Mouse (Mus musculus) small intestine, adult 2 months (tissue): ENCODE data around the gene Gm10681.
"Not testable (repeated sequence)": the region's sequence is repeated elsewhere in the genome, so short reads cannot be mapped to it uniquely, and the experiment has no call there.

Experiments used
- CTCF ChIP-seq: fragments of 200-500 bp; IDR thresholded peaks from 2 replicates; pipeline ENCODE4 v1.5.1; 2012; ENCODE audit warnings: low read depth, mild to moderate bottlenecking, control low read depth, inconsistent platforms, low read length, moderate library complexity, mixed read lengths; ENCODE audit not compliant: insufficient replicate concordance, insufficient read length; ENCODE audit errors: extremely low read depth
- POLR2A ChIP-seq: fragments of 200-500 bp; IDR thresholded peaks from 2 replicates; pipeline ENCODE4 v1.6.1; 2012; ENCODE audit warnings: low read depth, mild to moderate bottlenecking, control low read depth, inconsistent platforms, low read length, moderate library complexity

DNA sequence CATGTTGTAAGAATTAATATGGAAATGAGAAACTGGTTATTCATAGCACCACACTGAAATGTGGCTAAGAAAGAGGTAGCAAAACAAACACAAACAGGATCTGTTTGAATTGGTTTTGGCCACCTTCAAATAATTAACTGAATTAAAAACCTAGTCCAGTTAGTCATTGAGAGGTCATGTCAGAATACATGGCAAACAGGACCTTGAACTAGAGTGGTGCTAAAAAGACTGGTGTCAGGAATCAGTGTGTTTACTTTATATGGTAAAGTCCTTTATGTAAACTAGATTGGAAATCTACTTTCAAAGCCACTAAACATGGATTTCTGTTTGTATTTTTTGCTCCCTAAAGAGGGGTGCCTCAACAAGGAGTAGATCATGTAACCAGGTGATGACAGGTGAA, 63.6 kb downstream of the Gm10681 start:
- TF ChIP-seq POLR2A, CTCF: not testable (repeated sequence)
